Mouse (Mus musculus): ENCODE measurements around the gene Klhl6. TPM values are rescaled to one million over a fixed set of nuclear protein-coding genes. Genes with fewer than 3 reads are reported as not detected.
"Not testable (repeated sequence)": the region's sequence is repeated elsewhere in the genome, so short reads cannot be mapped to it uniquely, and the experiment has no call there.

Gene Klhl6
- polyA plus RNA-seq (2017; shearing (Covaris generic)) = 100 to 1,000 TPM; 205 to 255 (median 211) TPM

- ATAC-seq = peak; percentile 93
These were observed at the start of gene Klhl6 for GRCm38 (mm10) chr16:19982537-19983257. Gene Klhl6 (minus strand): TSS chr16:19983037.

DNA sequence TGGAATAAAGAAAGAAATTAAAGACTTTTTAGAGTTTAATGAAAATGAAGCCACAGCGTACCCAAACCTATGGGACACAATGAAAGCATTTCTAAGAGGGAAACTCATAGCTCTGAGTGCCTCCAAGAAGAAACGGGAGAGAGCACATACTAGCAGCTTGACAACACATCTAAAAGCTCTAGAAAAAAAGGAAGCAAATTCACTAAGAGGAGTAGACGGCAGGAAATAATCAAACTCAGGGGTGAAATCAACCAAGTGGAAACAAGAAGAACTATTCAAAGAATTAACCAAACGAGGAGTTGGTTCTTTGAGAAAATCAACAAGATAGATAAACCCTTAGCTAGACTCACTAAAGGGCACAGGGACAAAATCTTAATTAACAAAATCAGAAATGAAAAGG lies 44.4 kb upstream of the Klhl6 start:
- ATAC-seq = not testable (repeated sequence)

GRCm38 (mm10) chr16:20022821-20023220 lies 40.0 kb upstream of the Klhl6 start:
- no peak for ATAC-seq

- ATAC-seq = no peak
These were observed 39.0 kb upstream of the Klhl6 start for GRCm38 (mm10) chr16:20021848-20022247.

DNA sequence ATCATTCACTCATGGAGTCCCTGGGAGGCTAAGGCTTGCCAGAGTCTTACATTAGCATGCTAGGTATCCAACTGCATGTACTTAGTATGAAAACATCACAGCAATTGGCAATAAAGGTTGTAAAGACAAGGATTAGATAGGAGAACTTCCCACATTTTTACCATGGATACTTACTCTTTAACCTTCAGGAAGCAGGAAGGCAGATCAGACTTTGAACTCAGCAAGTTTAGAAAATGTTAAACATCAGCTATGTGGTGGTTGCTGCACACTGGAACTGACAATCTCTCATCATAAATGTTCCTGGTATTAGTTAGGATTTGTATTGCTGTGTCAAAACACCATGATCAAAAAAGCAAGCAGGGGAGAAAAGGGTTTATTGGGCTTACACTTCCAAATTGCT lies 29.8 kb upstream of the Klhl6 start:
- ATAC-seq = no peak

DNA sequence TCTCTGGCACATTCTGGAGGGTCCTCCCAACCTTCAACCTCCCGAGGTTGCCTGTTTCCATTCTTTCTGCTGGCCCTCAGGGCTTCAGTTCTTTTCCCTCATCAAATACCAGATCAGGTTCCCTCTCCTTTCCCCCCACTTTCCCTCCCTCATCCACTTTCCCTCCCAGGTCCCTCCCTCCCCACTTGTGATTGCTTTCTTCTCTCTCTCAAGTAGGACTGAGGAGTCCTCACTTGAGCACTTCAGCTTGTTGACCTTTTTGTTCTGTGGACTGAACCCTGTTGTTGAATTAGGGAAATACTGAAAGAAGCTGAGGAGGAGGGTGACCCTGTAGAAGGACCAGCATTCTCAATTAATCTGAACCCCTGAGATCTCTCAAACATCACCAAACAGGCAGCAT lies 23.2 kb upstream of the Klhl6 start:
- no peak for ATAC-seq

DNA sequence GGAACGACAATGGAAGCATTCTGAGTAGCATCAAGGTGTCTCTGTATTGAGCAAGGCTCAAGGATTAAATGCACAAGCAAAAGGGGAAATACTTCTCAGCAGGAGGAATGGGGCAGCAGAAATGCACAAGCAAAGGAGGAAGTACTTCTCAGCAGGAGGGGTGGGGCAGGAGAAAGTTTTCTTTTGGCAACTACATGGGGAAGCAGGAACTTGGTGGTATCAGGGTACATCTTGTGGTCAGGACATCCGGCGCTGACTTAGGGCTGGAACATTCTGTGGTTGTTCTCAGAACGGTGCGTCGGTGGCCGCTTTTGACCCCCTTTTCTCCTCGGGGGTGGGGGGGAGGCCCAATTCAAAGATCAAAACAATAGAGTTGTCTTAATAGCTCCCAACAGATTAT lies 17.4 kb upstream of the Klhl6 start:
- not testable (repeated sequence) for ATAC-seq

GRCm38 (mm10) chr16:19997616-19998015 lies 14.8 kb upstream of the Klhl6 start:
- ATAC-seq = no peak

- ATAC-seq = not testable (repeated sequence)
These were observed 14.1 kb upstream of the Klhl6 start for GRCm38 (mm10) chr16:19996913-19997312.

DNA sequence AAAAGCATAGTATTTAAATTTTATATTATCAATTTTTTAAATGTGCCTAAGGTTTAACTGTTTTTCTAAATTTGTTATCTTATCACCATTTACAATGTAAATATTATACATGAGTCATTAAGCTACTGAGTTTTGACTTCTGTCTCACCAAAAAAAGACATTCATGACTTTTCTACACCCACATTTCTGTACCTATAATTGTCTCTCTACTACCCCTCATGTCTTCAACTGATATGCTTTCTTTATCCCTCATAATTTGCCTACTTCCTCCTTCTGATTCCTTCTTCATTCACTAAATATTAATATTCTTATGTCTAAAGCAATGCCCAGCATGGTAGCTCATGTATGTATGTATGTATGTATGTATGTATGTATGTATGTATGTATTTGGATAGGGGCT lies 13.0 kb upstream of the Klhl6 start:
- no peak for ATAC-seq

- ATAC-seq = no peak
These were observed 10.4 kb upstream of the Klhl6 start for GRCm38 (mm10) chr16:19993278-19993677.

DNA sequence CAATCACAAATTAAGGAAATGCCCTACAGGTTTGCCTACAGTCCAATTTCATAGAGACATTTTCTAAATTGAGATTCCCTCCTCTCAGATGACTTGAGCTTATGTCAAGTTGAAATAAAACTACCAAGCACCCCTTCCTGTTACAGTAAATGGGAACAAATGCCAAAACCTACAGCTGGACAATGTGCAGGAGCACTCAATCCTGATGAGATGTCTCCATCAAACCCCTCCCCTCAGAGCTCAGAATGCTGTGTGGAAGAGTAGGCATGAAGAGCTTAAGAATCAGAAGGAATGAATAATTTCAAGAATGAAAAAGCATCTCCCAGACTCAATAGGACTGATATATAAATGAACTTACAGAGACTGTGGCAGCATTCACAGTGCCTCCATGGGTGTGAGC lies 7.7 kb upstream of the Klhl6 start:
- ATAC-seq = no peak

DNA sequence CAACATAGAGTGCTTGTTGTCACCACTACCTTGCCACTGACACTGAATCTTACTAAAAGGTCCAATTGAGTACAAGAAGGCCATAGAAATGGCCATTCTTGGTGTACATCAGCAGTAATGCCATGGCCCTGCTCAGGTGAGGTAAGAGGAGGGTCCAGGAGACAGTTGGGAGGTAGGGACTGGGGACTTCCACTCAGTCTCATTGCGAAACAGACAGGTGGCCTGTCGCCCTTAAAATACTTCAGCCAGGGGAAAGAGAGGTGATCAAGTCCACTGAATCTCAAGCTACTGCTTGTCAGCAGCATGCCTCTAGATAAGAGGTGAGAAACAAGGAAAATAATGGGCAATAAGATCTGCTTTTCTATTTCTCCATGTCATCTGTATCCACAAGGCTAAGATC lies 4.8 kb upstream of the Klhl6 start:
- ATAC-seq = no peak

GRCm38 (mm10) chr16:19984884-19985643 lies 2.2 kb upstream of the Klhl6 start:
- ATAC-seq = no peak

DNA sequence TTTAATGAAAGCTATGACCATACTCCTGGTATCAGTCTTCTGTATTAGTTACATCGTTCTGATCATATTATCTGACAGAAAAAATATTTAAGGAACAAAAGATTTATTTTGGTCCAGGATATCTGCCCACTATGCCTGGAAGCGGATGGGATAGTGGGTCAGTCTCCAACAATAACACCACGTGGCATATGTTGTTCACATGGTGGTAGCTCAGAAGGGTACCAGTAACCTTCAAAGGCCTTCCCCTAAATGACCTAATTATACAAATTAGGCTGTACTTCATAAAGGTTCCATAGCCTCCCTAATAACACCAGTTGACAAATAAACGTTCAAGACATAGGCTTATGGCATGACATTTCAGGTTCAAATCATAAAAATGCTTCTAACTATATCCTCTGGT lies 722 bp upstream of the Klhl6 start:
- ATAC-seq = no peak

DNA sequence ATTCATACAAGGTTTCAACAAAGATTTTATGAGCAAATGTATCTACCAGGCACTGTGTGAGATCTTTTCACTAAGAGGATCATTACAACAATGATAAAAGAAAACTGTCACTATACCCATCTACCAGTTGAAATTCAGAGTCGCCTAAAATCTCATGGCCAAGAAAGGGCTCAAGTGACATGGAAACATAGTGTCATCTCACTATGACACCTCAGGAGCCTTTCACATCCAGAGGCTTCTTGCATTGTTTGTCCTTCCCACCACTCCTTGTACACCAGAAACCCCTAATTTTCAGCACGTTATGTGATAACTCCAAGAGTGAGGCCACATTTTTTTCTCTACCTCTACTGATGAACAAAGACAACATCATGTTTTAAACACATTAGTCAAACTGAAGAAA lies 1.2 kb downstream of the Klhl6 start:
- no peak for ATAC-seq

DNA sequence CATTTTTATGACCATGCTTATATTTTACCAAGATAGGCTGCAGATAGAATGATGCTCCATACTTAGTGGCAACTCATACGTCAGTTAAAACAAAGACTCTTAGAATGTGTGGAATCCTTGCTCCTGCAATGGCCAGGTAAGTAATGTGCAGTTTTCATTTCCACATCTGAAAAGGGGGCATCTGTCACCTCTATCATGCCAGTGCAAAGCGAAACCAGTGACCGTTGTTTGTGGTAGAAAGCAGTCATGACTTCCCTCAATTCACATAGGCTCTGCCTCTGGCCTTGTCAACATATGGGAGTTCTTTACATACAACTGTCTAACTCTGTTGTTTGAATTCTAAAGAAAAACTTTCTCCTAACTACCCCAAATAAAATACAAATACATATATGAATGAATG lies 1.8 kb downstream of the Klhl6 start:
- no peak for ATAC-seq

DNA sequence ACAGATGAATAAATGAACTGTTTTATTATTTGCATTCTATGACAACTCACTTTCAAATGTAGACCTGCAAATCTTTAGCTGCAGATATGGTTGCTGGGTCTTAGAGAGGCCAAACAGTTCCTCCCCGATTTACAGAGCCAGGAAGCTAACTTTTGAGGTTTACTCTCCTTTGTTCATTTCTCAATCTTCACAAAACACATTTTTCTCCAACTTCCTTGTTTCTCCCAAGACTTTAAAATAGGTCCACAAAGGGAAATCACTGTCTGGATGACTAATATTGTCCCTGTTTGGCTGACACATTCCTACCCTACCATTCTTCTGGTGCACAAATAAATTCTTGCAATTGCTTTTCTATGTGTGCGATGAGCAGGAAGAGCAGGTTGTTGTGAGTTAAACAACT lies 3.1 kb downstream of the Klhl6 start:
- ATAC-seq = no peak

GRCm38 (mm10) chr16:19977282-19977681 lies 5.6 kb downstream of the Klhl6 start:
- peak; percentile 38 for ATAC-seq

DNA sequence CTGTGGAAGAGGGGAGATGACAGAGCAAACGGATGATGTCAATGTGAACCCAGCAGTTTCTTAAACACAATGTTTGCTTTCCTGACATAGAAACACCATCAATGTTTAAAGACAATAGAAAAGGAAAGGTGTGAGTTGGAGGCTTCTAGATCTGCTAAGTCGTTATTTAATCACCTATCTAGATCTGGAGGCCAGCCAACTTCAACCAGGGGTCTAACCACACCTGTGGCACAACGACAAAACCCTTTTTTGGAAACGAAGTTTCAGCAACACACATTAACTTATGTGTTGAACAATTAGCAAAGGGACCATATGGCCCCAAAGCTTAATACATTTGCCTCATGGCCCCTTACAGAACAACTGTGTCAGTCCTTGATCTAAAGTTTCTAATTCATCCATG lies 6.0 kb downstream of the Klhl6 start:
- peak; percentile 3 for ATAC-seq

DNA sequence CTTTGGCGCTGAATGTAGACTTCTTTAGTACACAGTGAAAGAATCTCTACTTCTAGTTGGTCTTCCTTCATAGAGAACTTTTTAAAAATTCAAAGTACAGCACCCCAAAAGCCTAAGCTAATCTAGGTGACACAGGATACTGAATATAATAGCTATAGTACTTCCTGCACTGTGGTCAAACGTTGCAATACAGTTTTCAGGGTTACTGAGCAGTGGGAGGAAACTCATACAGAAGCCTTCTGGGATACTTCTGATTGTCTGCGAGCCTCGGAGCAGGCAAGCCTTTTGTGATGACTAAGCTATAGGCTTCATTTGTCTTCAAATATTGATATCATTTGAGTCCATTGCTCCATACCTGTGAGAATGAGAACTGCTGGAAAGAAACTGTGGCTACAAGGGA lies 7.4 kb downstream of the Klhl6 start:
- ATAC-seq = peak; percentile 68

GRCm38 (mm10) chr16:19973480-19973879 lies 9.4 kb downstream of the Klhl6 start:
- no peak for ATAC-seq

DNA sequence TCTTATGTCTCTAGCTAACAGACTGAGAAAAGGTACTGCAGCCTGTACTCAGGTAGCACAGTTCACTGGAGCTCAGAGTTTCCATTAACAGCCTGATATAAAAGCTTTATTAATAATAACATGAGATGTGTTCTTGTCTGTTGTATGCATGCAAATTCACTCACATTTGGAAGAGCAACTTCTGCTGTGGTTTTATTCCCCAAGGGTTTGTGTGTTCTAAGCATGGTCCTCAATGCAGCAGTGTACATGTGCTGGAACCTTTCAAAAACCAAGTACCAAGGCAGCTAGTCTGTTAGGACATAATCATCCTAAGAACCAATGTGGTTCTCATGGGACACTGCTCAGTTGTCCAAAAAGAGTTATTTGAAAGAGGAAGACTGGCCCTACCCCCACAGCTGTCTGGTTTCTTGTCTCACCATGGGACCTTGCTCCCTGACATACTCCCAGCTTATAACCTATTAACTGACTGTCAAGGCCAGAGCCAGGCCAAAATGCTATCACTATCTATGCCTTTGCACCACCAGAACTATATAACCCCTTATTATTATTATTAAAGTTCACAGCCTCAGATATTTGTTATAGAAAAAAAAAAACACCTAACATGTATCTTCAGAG lies 10.0 kb downstream of the Klhl6 start:
- ATAC-seq = no peak

DNA sequence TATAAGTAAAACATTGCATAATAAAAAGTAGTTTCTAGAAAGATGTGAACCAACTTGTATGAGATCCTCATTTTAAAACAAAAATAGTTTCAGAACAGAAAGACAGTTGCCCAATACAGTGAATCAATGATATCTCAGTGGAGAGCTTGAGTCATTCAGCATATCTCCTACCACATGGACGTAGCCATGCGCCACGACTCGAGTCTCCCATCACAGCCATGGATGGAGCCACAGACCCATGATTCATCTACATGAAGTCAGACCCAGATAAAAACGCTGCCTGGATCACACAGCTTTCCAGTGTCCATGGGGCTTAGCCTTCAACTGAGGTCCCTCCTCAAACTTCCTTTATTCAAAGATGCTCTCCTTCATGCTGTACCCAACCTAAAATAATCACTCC lies 13.3 kb downstream of the Klhl6 start:
- ATAC-seq = no peak

Data from inflammation-experienced regulatory T-cells, adult 6 months (primary cell).